Mouse (Mus musculus): ENCODE results near the gene Pde4c. TPM values are rescaled to one million over a fixed set of nuclear protein-coding genes. Genes with fewer than 3 reads are reported as not detected.
A peak's percentile ranks its signal among the peaks of the same experiment; 100 is the strongest.

Pde4c gene
- polyA plus RNA-seq, 1 experiment from 2014 or later, result 0.69 TPM

DNA sequence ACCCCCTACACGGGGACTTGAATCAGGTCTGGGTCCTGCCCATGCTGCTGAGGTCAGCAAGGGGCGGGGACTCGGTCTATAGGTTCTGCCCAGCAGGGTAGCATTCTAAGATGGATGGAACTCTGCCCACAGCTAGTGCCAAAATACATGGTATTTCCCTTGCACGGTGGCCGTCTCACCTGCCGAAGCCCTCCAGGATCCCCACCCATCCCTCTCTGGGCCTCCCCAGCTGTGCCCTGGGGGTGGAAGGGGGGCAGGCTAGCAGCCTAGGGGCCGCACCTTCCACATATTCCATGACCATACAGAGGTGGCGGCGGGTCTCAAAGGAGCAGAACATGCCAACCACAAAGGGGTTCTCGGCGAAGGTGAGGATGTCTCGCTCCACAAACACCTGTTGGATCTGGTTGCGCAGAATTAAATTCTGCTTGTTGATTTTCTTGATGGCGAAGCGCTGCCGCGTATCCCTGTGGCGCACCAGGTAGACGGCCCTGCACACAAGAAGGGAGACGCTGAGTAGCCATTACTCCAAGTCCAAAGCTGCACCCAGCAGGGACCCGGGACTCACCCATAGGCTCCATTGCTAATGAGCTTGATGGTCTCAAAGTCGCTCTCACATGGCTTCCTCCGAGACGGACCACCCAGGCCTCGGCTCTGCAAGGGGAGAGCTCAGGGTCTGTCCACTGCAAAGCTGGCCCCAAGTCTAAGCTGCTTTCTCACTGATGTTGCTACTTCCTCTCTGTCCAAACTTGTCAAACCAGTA, 63.0 kb downstream of the Pde4c start:
- no peak for DNase-seq (ENCODE audit: low spot score)
- Histone ChIP-seq H3K27me3 (ENCODE audit: insufficient read depth, poor library complexity, severe bottlenecking) (peaks cover 46% of the 10 kb centered on the region), H3K9me3 (no peaks in the 10 kb centered on the region), H3K36me3 (peaks cover 84% of the 10 kb centered on the region), H3K27ac (no peak overlapping the region), H3K4me3 (no peak overlapping the region), H3K4me1 (replicated peaks) (peaks cover 40% of the 10 kb centered on the region)
- WGBS, result 87% methylated on average over 25 of the region's 25 CpGs

DNA sequence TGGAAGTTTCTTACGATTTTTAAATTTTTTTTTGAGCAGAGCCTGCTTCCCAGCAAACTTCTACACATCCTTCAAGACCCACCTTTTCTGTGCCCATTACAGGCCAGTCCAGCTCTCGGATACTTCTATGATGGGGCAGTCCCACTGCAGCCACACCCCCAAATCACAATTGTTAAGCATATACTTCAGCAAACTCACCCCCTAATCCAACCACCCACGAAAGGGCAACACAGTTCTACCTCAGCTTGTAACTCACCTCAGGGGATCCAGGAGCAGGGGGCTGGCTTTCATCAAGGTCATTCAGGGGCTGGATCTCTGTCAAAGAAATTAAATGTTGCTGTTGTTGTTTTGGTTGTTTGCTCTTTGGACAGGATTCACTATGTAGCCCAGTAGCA, 63.5 kb downstream of the Pde4c start:
- peaks cover 46% of the 10 kb centered on the region for H3K27me3 ChIP-seq (ENCODE audit: insufficient read depth, poor library complexity, severe bottlenecking)

DNA sequence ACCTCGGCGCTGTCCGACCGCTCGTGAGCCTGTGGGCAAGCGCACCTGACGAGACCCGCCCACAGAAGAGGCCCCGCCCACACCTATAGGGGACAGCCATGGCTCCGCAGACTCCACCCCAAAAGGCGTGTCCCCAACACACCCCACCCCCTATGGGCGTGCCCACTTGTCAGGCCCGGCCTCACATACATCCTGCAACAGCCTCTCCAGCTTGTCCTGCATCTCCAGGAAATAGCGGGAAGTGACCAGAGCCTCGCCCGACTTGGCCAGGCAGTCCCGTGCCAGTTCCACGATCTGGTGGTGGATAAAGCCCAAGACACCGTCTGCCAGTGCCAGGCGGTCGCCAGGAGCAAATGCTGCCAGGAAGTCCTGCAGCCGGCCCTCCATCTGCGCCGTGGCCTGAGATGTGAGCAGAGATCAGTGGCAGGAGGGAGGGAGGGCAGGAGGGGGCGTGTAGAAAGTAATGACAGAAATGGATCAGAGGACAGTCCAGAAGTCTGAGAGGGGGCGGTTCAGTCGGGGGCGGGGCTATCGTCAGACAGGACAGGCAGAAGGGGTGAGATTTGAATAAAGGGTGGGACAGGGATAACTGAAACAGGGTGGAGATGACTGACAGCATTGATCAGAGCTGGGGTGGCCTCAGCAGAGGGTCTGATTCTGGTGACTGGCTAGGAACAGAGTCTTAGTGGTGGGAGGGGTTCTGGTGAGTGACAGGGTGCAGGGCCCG, 64.6 kb downstream of the Pde4c start:
- H3K9me3 ChIP-seq, result no peaks in the 10 kb centered on the region
- DNase-seq (ENCODE audit: low spot score), result peak; percentile 82
- 14% methylated on average over 30 of the region's 30 CpGs for WGBS
- H3K27ac ChIP-seq, result peak overlapping the region; percentile 20; the same call in 1 of the 2 replicates
- H3K4me3 ChIP-seq, result peak overlapping the region; percentile 43
- H3K36me3 ChIP-seq, result peaks cover 68% of the 10 kb centered on the region
- peaks cover 57% of the 10 kb centered on the region for H3K4me1 ChIP-seq (replicated peaks)
- H3K27me3 ChIP-seq (ENCODE audit: insufficient read depth, poor library complexity, severe bottlenecking), result peaks cover 46% of the 10 kb centered on the region

More for the DNA sequence above, 63.5 kb downstream of the Pde4c start:
- H3K4me1 ChIP-seq (replicated peaks), result peaks cover 46% of the 10 kb centered on the region
- H3K27ac ChIP-seq, result no peak overlapping the region
- H3K36me3 ChIP-seq, result peaks cover 78% of the 10 kb centered on the region
- no peak for DNase-seq (ENCODE audit: low spot score)
- H3K9me3 ChIP-seq, result no peaks in the 10 kb centered on the region
- peak overlapping the region; percentile 43; the same call in 1 of the 2 replicates for H3K4me3 ChIP-seq
- WGBS, result 90% methylated on average over 3 of the region's 3 CpGs

DNA sequence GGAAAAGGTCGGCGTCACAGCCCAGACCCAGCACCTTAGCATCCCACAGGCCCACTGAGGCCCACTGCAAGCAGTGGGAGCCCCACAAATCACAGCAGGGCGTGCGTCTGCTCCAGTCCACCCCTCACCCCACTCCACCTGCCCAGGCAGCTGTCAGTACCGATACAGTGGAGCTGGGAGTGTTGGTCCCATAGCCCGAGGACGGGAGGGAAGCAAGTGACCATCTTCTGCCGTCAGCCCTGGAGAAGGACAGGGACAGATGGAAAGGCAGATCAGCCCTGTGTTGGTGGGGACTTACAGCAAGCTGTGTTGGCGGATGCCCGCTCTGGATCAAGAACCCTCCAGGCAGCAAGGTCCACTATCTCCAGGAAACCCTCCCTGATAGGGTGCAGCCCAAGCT, 65.5 kb downstream of the Pde4c start:
- H3K36me3 ChIP-seq, result peaks cover 58% of the 10 kb centered on the region
- H3K4me1 ChIP-seq (replicated peaks), result peaks cover 65% of the 10 kb centered on the region
- 0 out of 2 replicates have a peak overlapping the region, but pooled peaks have one; percentile 2 for H3K27ac ChIP-seq
- peaks cover 56% of the 10 kb centered on the region for H3K27me3 ChIP-seq (ENCODE audit: insufficient read depth, poor library complexity, severe bottlenecking)
- DNase-seq (ENCODE audit: low spot score), result no peak
- 78% methylated on average over 10 of the region's 10 CpGs for WGBS
- H3K9me3 ChIP-seq, result no peaks in the 10 kb centered on the region
- 0 out of 2 replicates have a peak overlapping the region, but pooled peaks have one; percentile 0 for H3K4me3 ChIP-seq

DNA sequence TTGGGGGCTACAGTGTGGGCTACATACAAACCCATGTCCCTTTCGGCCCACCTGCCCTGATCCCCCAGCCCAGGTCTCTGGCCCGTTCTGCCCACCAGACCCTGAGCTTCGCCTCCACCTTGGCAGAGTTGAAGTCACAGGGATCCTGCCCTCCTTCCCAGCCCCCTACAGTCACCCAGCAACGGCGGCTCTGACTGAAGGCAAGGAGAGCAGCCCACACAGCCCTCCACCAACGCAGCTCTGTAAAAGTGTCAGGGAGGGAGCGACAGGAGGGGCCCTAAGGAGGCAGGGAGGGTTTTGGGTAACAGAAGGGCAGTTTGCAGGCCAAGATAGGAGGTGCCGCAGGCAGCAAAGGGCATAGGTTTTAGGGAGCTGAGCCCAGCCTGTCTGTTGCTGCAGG, 67.3 kb downstream of the Pde4c start:
- Histone ChIP-seq H3K4me3 (peak overlapping the region; percentile 74; the same call in 1 of the 2 replicates), H3K27me3 (ENCODE audit: insufficient read depth, poor library complexity, severe bottlenecking) (peaks cover 73% of the 10 kb centered on the region), H3K36me3 (peaks cover 40% of the 10 kb centered on the region), H3K9me3 (no peaks in the 10 kb centered on the region), H3K27ac (peak overlapping the region; percentile 53; the same call in 1 of the 2 replicates), H3K4me1 (replicated peaks) (peaks cover 76% of the 10 kb centered on the region)
- DNase-seq (ENCODE audit: low spot score), result no peak
- 65% methylated on average over 8 of the region's 8 CpGs for WGBS

DNA sequence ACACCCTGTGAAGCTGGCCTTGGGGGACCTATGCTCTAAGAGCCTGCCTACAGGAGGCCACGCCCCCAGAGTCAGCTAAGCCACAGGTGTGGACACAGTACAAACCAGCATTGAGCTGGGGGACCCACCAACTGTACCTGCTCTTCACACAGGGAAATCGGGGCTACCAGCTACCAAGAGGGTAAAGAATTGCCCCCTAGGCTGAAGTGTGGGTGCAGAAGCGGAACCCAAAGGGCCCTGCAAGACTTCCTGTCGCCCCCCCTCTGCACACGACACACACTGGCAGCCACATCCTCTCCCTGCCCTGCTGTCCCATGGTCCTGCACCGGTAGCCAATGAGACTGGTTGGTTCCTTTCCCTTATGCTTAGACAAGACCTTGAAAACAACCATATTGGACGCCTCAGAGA, 67.8 kb downstream of the Pde4c start:
- Histone ChIP-seq H3K27ac (peak overlapping the region; percentile 53; the same call in 1 of the 2 replicates), H3K4me3 (peak overlapping the region; percentile 74), H3K4me1 (replicated peaks) (peaks cover 79% of the 10 kb centered on the region), H3K27me3 (ENCODE audit: insufficient read depth, poor library complexity, severe bottlenecking) (peaks cover 75% of the 10 kb centered on the region), H3K9me3 (no peaks in the 10 kb centered on the region), H3K36me3 (peaks cover 36% of the 10 kb centered on the region)
- no peak for DNase-seq (ENCODE audit: low spot score)
- WGBS, result 79% methylated on average over 7 of the region's 7 CpGs

DNA sequence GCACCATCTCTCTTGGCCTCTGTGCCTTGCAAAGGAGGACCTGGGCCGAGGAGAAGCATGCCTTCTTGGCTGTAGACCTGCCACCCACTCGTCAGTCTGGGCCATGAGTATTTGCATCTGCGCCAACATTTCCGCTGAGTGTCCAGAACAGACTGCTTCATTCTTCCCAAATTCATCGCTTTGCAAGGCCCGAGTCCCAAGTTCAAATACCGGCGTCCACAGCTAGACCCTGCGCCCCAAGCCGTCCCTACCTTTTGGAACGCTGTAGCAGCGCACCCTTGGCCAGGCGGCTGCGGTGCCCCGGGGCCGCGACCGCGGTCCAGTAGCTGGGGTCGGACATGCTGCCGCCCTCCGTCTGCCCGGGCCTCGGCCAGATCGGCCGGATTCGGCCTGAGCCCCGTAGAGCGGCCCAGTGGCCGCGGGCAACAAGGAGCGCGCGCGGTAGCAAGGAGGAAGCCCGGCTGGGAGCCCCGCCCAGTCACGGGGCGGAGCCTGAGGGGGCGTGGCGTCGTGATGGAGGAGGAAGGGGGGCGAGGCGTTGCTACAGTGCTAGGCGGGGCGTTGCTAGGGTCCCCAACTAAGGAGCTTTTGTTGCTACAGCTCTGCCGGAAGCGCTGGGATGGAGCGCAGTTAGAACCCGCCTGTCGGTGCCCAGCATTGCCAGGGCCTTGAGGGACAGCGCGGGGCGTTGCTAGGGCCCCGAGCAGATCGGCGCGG, 68.6 kb downstream of the Pde4c start:
- H3K36me3 ChIP-seq, result peaks cover 27% of the 10 kb centered on the region
- 5% methylated on average over 58 of the region's 58 CpGs for WGBS
- peak; percentile 98 for DNase-seq (ENCODE audit: low spot score)
- no peaks in the 10 kb centered on the region for H3K9me3 ChIP-seq
- peak overlapping the region; percentile 74 for H3K4me3 ChIP-seq
- H3K27ac ChIP-seq, result peak overlapping the region; percentile 95
- peaks cover 75% of the 10 kb centered on the region for H3K27me3 ChIP-seq (ENCODE audit: insufficient read depth, poor library complexity, severe bottlenecking)
- H3K4me1 ChIP-seq (replicated peaks), result peaks cover 87% of the 10 kb centered on the region

DNA sequence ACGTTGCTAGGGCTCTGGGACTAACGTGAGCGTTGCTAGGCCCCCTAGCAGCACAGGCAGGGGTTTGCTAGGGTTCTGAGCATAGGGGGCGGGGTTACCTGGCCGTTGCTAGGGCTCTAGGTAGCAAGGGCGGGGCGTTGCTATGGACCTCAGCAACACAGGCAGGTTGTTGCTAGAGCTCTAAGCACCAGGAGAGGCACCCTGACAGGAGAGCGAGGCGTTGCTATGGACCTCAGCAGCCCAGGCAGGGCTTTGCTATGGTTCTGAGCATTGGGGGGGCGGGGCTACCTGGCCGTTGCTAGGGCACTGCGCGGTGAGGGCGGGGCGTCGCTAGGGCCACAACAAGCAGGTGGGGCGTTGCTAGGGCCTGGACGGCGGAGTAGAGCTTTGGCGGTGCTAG, 69.2 kb downstream of the Pde4c start:
- Histone ChIP-seq H3K27ac (peak overlapping the region; percentile 95), H3K9me3 (no peaks in the 10 kb centered on the region), H3K27me3 (ENCODE audit: insufficient read depth, poor library complexity, severe bottlenecking) (peaks cover 71% of the 10 kb centered on the region), H3K4me1 (replicated peaks) (peaks cover 87% of the 10 kb centered on the region), H3K4me3 (peak overlapping the region; percentile 74), H3K36me3 (peaks cover 22% of the 10 kb centered on the region)
- DNase-seq (ENCODE audit: low spot score), result no peak
- 0% methylated on average over 20 of the region's 20 CpGs for WGBS

DNA sequence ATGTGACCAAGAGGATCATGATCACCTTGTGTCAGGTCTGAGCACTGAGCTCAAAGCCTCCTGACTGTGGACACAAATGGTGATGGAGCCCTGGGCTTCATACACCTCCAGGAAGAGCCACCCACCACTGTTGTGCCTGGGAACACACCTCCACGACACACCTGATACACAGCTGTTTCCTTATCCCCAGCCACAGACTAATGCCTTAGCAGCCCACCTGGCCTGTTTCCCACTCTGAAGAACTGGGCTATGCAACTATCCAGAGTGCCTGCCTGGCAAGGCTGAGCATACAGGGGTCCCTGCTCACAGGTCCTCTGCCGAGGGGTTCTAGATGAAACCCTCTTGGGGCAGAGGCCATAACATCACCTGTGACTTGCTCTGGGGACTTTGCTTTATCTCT, 70.7 kb downstream of the Pde4c start:
- no peaks in the 10 kb centered on the region for H3K9me3 ChIP-seq
- DNase-seq (ENCODE audit: low spot score), result no peak
- peaks cover 7% of the 10 kb centered on the region for H3K36me3 ChIP-seq
- H3K27me3 ChIP-seq (ENCODE audit: insufficient read depth, poor library complexity, severe bottlenecking), result peaks cover 72% of the 10 kb centered on the region
- WGBS, result 89% methylated on average over 2 of the region's 2 CpGs
- no peak overlapping the region for H3K4me3 ChIP-seq
- peaks cover 79% of the 10 kb centered on the region for H3K4me1 ChIP-seq (replicated peaks)
- H3K27ac ChIP-seq, result no peak overlapping the region

DNA sequence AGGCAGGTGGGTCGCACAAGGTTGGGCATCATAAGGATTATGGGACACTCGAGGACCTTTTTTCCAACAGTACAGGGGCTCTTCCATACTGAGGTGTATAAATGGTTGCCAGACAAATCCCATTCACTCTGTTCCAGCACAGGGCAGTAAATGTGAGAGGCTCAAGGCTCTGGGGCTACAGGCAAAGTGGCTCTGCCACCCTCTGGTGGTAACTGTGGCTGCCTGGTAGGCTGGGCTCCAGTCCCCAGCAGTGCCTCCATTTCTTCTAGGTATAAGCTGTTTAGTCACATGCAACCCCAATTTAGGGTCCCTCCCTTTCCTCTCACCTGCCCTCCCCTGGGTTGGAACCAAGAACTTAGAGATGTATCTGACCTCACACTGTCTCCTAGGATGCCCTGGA, 71.8 kb downstream of the Pde4c start:
- no peaks in the 10 kb centered on the region for H3K36me3 ChIP-seq
- WGBS, result 87% methylated on average over 2 of the region's 2 CpGs
- no peaks in the 10 kb centered on the region for H3K9me3 ChIP-seq
- peaks cover 73% of the 10 kb centered on the region for H3K27me3 ChIP-seq (ENCODE audit: insufficient read depth, poor library complexity, severe bottlenecking)
- no peak for DNase-seq (ENCODE audit: low spot score)
- H3K27ac ChIP-seq, result no peak overlapping the region
- no peak overlapping the region for H3K4me3 ChIP-seq
- H3K4me1 ChIP-seq (replicated peaks), result peaks cover 71% of the 10 kb centered on the region

DNA sequence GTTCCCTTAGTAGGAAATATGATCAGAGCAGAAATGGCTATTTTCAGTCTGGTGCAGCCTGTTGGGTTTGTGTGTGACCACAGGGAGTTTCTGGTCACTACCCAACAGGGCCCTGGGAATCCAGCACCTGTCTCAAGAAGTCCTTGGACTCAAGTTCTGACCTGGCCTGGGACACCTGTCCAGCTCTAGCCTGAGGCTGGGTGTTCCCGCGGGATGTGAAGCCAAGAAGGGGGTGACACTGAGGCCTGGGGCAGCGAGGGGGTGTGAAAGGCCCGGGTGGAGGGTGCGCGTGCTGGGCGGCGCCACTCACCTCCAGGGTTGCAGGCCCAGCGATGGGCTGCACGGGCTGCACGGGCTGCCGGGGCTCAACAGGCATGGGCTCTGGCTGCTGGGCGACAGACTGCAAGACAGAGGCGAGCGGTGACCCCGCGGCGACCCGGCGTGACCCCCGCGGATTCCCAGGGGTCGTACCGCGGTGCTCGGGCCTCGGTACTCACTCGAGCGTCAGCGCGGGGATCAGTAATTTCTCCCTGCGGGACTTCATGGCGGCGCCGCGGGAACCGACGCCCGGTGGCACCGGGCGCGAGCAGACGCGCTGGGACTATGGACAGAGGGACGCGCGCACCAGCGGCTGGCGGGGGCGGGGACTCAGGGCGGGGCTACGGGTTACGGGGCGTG, 73.0 kb downstream of the Pde4c start:
- Histone ChIP-seq H3K27ac (peak overlapping the region; percentile 87), H3K36me3 (no peaks in the 10 kb centered on the region), H3K4me3 (peak overlapping the region; percentile 69), H3K4me1 (replicated peaks) (peaks cover 68% of the 10 kb centered on the region), H3K9me3 (no peaks in the 10 kb centered on the region), H3K27me3 (ENCODE audit: insufficient read depth, poor library complexity, severe bottlenecking) (peaks cover 75% of the 10 kb centered on the region)
- 2% methylated on average over 54 of the region's 54 CpGs for WGBS
- DNase-seq (ENCODE audit: low spot score), result no peak

All from hindbrain, embryonic 10.5 days (tissue).